Mouse (Mus musculus) liver, embryonic 11.5 days (tissue): ENCODE results near the gene Atpif1. TPM values are rescaled to one million over a fixed set of nuclear protein-coding genes. Genes with fewer than 3 reads are reported as not detected.

ENCODE experiments used
- ATAC-seq: fragments of 200-750 bp; cut with Nextera tagmentation; replicated peaks from 2 replicates; pipeline ENCODE4 v1.8.0; 2017; ENCODE audit warnings: moderate number of reproducible peaks, mild to moderate bottlenecking, moderate TSS enrichment, moderate library complexity; ENCODE audit not compliant: low FRiP score
- DNase-seq: peaks from one replicate; pipeline ENCODE4 v3.0.0-alpha.2; 2017; ENCODE audit warnings: low spot score
- H3K27ac ChIP-seq: fragments of 300-500 bp; sonication (generic); 2 replicates; pipeline ENCODE4 v1.5.1; 2014; ENCODE audit warnings: mild to moderate bottlenecking, low read depth, low read length, control low read depth
- H3K27me3 ChIP-seq: fragments of 300-500 bp; sonication (generic); replicated peaks from 2 replicates; pipeline ENCODE4 v1.6.1; 2014; ENCODE audit warnings: low read length, mixed read lengths; ENCODE audit not compliant: control insufficient read depth, insufficient read depth
- H3K36me3 ChIP-seq: fragments of 300-500 bp; sonication (generic); 2 replicates; pipeline ENCODE4 v1.6.1; 2014; ENCODE audit warnings: mild to moderate bottlenecking, low read length, moderate library complexity, mixed read lengths; ENCODE audit not compliant: control insufficient read depth, insufficient read depth
- H3K4me1 ChIP-seq: fragments of 300-500 bp; sonication (generic); replicated peaks from 2 replicates; pipeline ENCODE4 v1.6.1; 2014; ENCODE audit warnings: low read length, mixed read lengths; ENCODE audit not compliant: control insufficient read depth, insufficient read depth
- H3K4me2 ChIP-seq: fragments of 300-500 bp; sonication (generic); 2 replicates; pipeline ENCODE4 v1.6.1; 2014; ENCODE audit warnings: mild to moderate bottlenecking, control low read depth, moderate library complexity
- H3K4me3 ChIP-seq: fragments of 300-500 bp; sonication (generic); 2 replicates; pipeline ENCODE4 v1.5.1; 2014; ENCODE audit warnings: low read depth, low read length, control low read depth
- H3K9ac ChIP-seq: fragments of 300-500 bp; sonication (generic); 2 replicates; pipeline ENCODE4 v1.6.1; 2014; ENCODE audit warnings: low read depth, low read length, control low read depth
- H3K9me3 ChIP-seq: fragments of 300-500 bp; sonication (generic); 2 replicates; pipeline ENCODE4 v1.6.1; 2016; ENCODE audit warnings: low read length, inconsistent platforms, mixed read lengths; ENCODE audit not compliant: control insufficient read depth
- WGBS: fragments of 180-500 bp; shearing (Covaris S2); extraction: QIAGEN DNeasy Blood & Tissue Kit; methylation state at CpG from one replicate; pipeline ENCODE4 v1.1.7; 2014; 5-methylcytosine and 5-hydroxymethylcytosine counted together
- polyA plus RNA-seq: library from polyadenylated mRNA; unstranded; fragments of >200 nt; fragmentation: Nextera tagmentation; extraction: Ambion mirVana; gene quantifications from 2 replicates; pipeline ENCODE4 v1.2.1, GENCODE M21; 2014

Atpif1 gene
- polyA plus RNA-seq, 1 experiment from 2014 or later: 1,952 TPM

- ATAC-seq (no peak), DNase-seq (no peak)
- Histone ChIP-seq H3K4me1 (peaks cover 16% of the 10 kb centered on the region), H3K27ac (no peak overlapping the region), H3K27me3 (no peaks in the 10 kb centered on the region), H3K4me3 (no peak overlapping the region), H3K4me2 (no peak overlapping the region), H3K9ac (no peak overlapping the region), H3K9me3 (no peaks in the 10 kb centered on the region), H3K36me3 (no peaks in the 10 kb centered on the region)
- 64% methylated on average over 8 of the region's 8 CpGs for WGBS
Observed at GRCm38 (mm10) chr4:132518066-132518465, 15.4 kb downstream of the Atpif1 start.

- no peaks in the 10 kb centered on the region for H3K36me3 ChIP-seq
- WGBS: 20% methylated on average over 22 of the region's 22 CpGs
- H3K4me3 ChIP-seq: peak overlapping the region; percentile 65
- peaks cover 23% of the 10 kb centered on the region for H3K4me1 ChIP-seq
- H3K27ac ChIP-seq: peak overlapping the region; percentile 82
- DNase-seq: peak; percentile 77
- H3K4me2 ChIP-seq: peak overlapping the region; percentile 100
- no peaks in the 10 kb centered on the region for H3K27me3 ChIP-seq
- peak; percentile 90 for ATAC-seq
- peak overlapping the region; percentile 68 for H3K9ac ChIP-seq
- no peaks in the 10 kb centered on the region for H3K9me3 ChIP-seq
Observed at GRCm38 (mm10) chr4:132515369-132516155, 17.9 kb downstream of the Atpif1 start.

- Histone ChIP-seq H3K4me2 (peak overlapping the region; percentile 100), H3K9ac (peak overlapping the region; percentile 68), H3K9me3 (no peaks in the 10 kb centered on the region), H3K4me1 (peaks cover 24% of the 10 kb centered on the region), H3K27me3 (no peaks in the 10 kb centered on the region), H3K4me3 (peak overlapping the region; percentile 65), H3K36me3 (no peaks in the 10 kb centered on the region), H3K27ac (peak overlapping the region; percentile 82)
- peak; percentile 89 for DNase-seq
- under 1% methylated on average over 21 of the region's 21 CpGs for WGBS
- ATAC-seq: no peak
Observed at GRCm38 (mm10) chr4:132514555-132515135, 18.8 kb downstream of the Atpif1 start.

GRCm38 (mm10) chr4:132513395-132514273 is 19.8 kb downstream of the Atpif1 start:
- Histone ChIP-seq H3K27ac (0 out of 2 replicates have a peak overlapping the region, but pooled peaks have one; percentile 9), H3K27me3 (no peaks in the 10 kb centered on the region), H3K4me2 (peak overlapping the region; percentile 100), H3K4me1 (peaks cover 28% of the 10 kb centered on the region), H3K4me3 (no peak overlapping the region), H3K36me3 (no peaks in the 10 kb centered on the region), H3K9ac (peak overlapping the region; percentile 10; the same call in 1 of the 2 replicates), H3K9me3 (no peaks in the 10 kb centered on the region)
- no peak for DNase-seq
- 34% methylated on average over 14 of the region's 14 CpGs for WGBS
- ATAC-seq: no peak

GRCm38 (mm10) chr4:132512080-132512479 is 21.4 kb downstream of the Atpif1 start:
- Histone ChIP-seq H3K36me3 (no peaks in the 10 kb centered on the region), H3K4me3 (no peak overlapping the region), H3K9me3 (no peaks in the 10 kb centered on the region), H3K4me2 (peak overlapping the region; percentile 28; the same call in 1 of the 2 replicates), H3K4me1 (peaks cover 40% of the 10 kb centered on the region), H3K27me3 (no peaks in the 10 kb centered on the region), H3K9ac (no peak overlapping the region), H3K27ac (peak overlapping the region; percentile 46; the same call in 1 of the 2 replicates)
- no peak for DNase-seq
- 49% methylated on average over 3 of the region's 3 CpGs for WGBS
- ATAC-seq: no peak

GRCm38 (mm10) chr4:132510352-132510798 is 23.1 kb downstream of the Atpif1 start, which contains the start of gene Sesn2:
TSS of gene Sesn2 (minus strand) at chr4:132510501.
- Histone ChIP-seq H3K27ac (peak within 1 kb of the TSS; percentile 77), H3K27me3 (no peaks in the 10 kb centered on the region), H3K36me3 (no peaks in the 10 kb centered on the region), H3K4me1 (peaks cover 48% of the 10 kb centered on the region), H3K9ac (peak within 1 kb of the TSS; percentile 88), H3K4me2 (peak within 1 kb of the TSS; percentile 93), H3K9me3 (no peaks in the 10 kb centered on the region), H3K4me3 (peak within 1 kb of the TSS; percentile 90)
- DNase-seq (peak; percentile 94), ATAC-seq (peak; percentile 88)
- under 1% methylated on average over 32 of the region's 32 CpGs for WGBS

- H3K9me3 ChIP-seq: no peaks in the 10 kb centered on the region
- H3K4me3 ChIP-seq: peak overlapping the region; percentile 90
- peak overlapping the region; percentile 88 for H3K9ac ChIP-seq
- H3K4me2 ChIP-seq: peak overlapping the region; percentile 93
- no peaks in the 10 kb centered on the region for H3K36me3 ChIP-seq
- peak overlapping the region; percentile 77 for H3K27ac ChIP-seq
- WGBS: under 1% methylated on average over 51 of the region's 52 CpGs
- H3K27me3 ChIP-seq: no peaks in the 10 kb centered on the region
- H3K4me1 ChIP-seq: peaks cover 51% of the 10 kb centered on the region
- ATAC-seq: peak; percentile 21; the same call in 1 of the 2 replicates
- peak; percentile 80 for DNase-seq
Observed at GRCm38 (mm10) chr4:132509621-132510296, 23.7 kb downstream of the Atpif1 start.

- 42% methylated on average over 2 of the region's 2 CpGs for WGBS
- Histone ChIP-seq H3K27ac (no peak overlapping the region; the same call in 1 of the 2 replicates), H3K36me3 (no peaks in the 10 kb centered on the region), H3K27me3 (no peaks in the 10 kb centered on the region), H3K4me1 (peaks cover 56% of the 10 kb centered on the region), H3K4me3 (0 out of 2 replicates have a peak overlapping the region, but pooled peaks have one; percentile 3), H3K4me2 (peak overlapping the region; percentile 93), H3K9me3 (no peaks in the 10 kb centered on the region), H3K9ac (no peak overlapping the region)
- ATAC-seq (no peak), DNase-seq (no peak)
Observed at GRCm38 (mm10) chr4:132507210-132507609, 26.2 kb downstream of the Atpif1 start.
